Mouse (Mus musculus) small intestine, adult 10 weeks (tissue): ENCODE measurements around the gene Ifi206. TPM values are rescaled to one million over a fixed set of nuclear protein-coding genes. Genes with fewer than 3 reads are reported as not detected.

Source experiments
- polyA plus RNA-seq: library from polyadenylated mRNA; stranded (reverse); fragments of 350-450 nt; fragmentation: Illumina TruSeq; extraction: RNeasy Lipid Tissue Mini Kit (QIAGEN cat#74804); gene quantifications from one replicate; pipeline ENCODE4 v1.2.3, GENCODE M21; 2014; ENCODE audit warnings: low replicate concordance

Gene Ifi206
- polyA plus RNA-seq = 4.5 TPM

GRCm38 (mm10) chr1:173490812-173491480 lies at the start of gene Ifi206:
Gene Ifi206 (minus strand): TSS chr1:173491041.

GRCm38 (mm10) chr1:173535791-173536190 lies 45.0 kb upstream of the Ifi206 start, which contains the start of gene Ifi214:
Gene Ifi214 (minus strand): TSS chr1:173535957.

Other genes starting within 250 kb of the Ifi206 start
- gene Olfr418, start 225.0 kb downstream of the Ifi206 start, polyA plus RNA-seq = not detected
- 352 TPM for gene Mptx2, start 213.3 kb downstream of the Ifi206 start, polyA plus RNA-seq
- gene Ackr1, start 157.3 kb downstream of the Ifi206 start, polyA plus RNA-seq = not detected
- 12.4 TPM for gene Aim2, start 140.2 kb downstream of the Ifi206 start, polyA plus RNA-seq
- gene Cadm3, start 123.3 kb downstream of the Ifi206 start, polyA plus RNA-seq = 0.78 TPM
- gene Ifi214, start 44.9 kb upstream of the Ifi206 start, polyA plus RNA-seq = 1.4 TPM
- gene Ifi213, start 108.2 kb upstream of the Ifi206 start, polyA plus RNA-seq = 15.8 TPM
- 16.7 TPM for gene Ifi209, start 139.9 kb upstream of the Ifi206 start, polyA plus RNA-seq
- 2.9 TPM for gene Ifi208, start 182.6 kb upstream of the Ifi206 start, polyA plus RNA-seq